Comparison of ENCODE assay signal across 21 mouse cellular contexts in the genomic region with DNA sequence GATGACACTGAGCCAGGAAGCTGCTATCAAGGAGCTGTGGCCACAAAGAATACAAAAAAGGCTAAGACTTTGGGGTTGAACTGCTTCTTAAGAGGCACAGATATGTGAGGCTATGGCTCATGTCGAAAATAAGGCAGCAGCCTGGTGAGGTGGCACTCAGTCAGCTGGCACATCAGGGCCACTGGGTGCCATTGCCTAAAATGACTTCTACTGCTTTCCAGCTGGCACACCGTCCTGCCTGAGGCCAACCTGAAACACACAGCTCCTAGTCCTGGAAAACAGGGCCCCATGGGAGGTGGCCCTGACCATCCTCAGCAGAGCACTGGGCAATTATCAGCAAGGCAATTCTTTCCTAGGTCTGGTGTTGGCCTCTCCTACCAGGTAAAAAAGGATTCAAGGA.
DNase-seq lines count a peak whose midpoint lies in the region; ATAC-seq and TF ChIP-seq lines count a peak whose summit lies in the region.
"Had no signal": no experiment of that assay in that cellular context is flagged by ENCODE, and none has a peak within 500 bp of the region (broad histone marks: within the 10 kb centered on the region; RNA-seq: fewer than 3 reads in every experiment).

No protein-coding gene starts in this region.

- TF ChIP-seq POLR2A in heart, adult 2 months (IDR thresholded peaks at IDR 0.05; ENCODE audit: insufficient read depth, low read depth, low read length): no peak

- no peak for TF ChIP-seq CTCF in heart, adult 2 months (IDR thresholded peaks at IDR 0.05)

- intact Hi-C loops in heart, adult 2 months (cut with DNase I): no loop called here
- intact Hi-C loops in gastrocnemius, postnatal 14 days (cut with DNase I; ENCODE audit: low total_unique reads): no loop called here

- TF ChIP-seq EP300 in heart, adult 2 months (IDR thresholded peaks at IDR 0.05; ENCODE audit: insufficient read depth, low read depth, low read length): peak; percentile 84

- H3K4me1 ChIP-seq in heart, adult 2 months (ENCODE audit: control insufficient read depth, insufficient read depth, low read length): peaks cover 8% of the 10 kb centered on the region; the same call in 1 of the 2 replicates
- H3K4me1 ChIP-seq in heart, embryonic 11.5 days (ENCODE audit: control insufficient read depth, insufficient read depth, low read length): no peaks in the 10 kb centered on the region
- no peaks in the 10 kb centered on the region for H3K4me1 ChIP-seq in hindbrain, embryonic 10.5 days (replicated peaks)
- H3K4me1 ChIP-seq: embryonic facial prominence, embryonic 13.5 days; heart, embryonic 15.5 days; hindbrain, embryonic 15.5 days; intestine, embryonic 15.5 days; limb, embryonic 13.5 days; liver, embryonic 15.5 days; midbrain, embryonic 13.5 days had no signal

- H3K27me3 ChIP-seq in heart, adult 2 months (ENCODE audit: control insufficient read depth, insufficient read depth, low read length): no peaks in the 10 kb centered on the region
- no peaks in the 10 kb centered on the region for H3K27me3 ChIP-seq in heart, embryonic 11.5 days (ENCODE audit: control insufficient read depth, insufficient read depth, low read length)
- H3K27me3 ChIP-seq in hindbrain, embryonic 10.5 days (ENCODE audit: insufficient read depth, poor library complexity, severe bottlenecking): no peaks in the 10 kb centered on the region
- H3K27me3 ChIP-seq: embryonic facial prominence, embryonic 13.5 days; heart, embryonic 15.5 days; hindbrain, embryonic 15.5 days; intestine, embryonic 15.5 days; limb, embryonic 13.5 days; liver, embryonic 15.5 days; midbrain, embryonic 13.5 days; neural tube, embryonic 13.5 days had no signal

- no peaks in the 10 kb centered on the region; the same call in 1 of the 2 replicates for H3K79me2 ChIP-seq in heart, adult 2 months (replicated peaks; ENCODE audit: control insufficient read depth, insufficient read depth, low read length)

- peak overlapping the region; percentile 62 for H3K27ac ChIP-seq in heart, adult 2 months
- H3K27ac ChIP-seq in heart, embryonic 11.5 days (ENCODE audit: low read depth, low read length): no peak overlapping the region
- no peak overlapping the region for H3K27ac ChIP-seq in hindbrain, embryonic 10.5 days
- H3K27ac ChIP-seq: embryonic facial prominence, embryonic 13.5 days; heart, embryonic 15.5 days; hindbrain, embryonic 15.5 days; intestine, embryonic 15.5 days; limb, embryonic 13.5 days; liver, embryonic 15.5 days; midbrain, embryonic 13.5 days; neural tube, embryonic 13.5 days had no signal

- H3K9me3 ChIP-seq in heart, embryonic 11.5 days (replicated peaks; ENCODE audit: control insufficient read depth, low read length): no peaks in the 10 kb centered on the region
- H3K9me3 ChIP-seq in hindbrain, embryonic 10.5 days: peaks cover 4% of the 10 kb centered on the region; the same call in 1 of the 2 replicates
- H3K9me3 ChIP-seq: heart, embryonic 15.5 days; hindbrain, embryonic 15.5 days; intestine, embryonic 15.5 days; liver, embryonic 15.5 days; midbrain, embryonic 13.5 days; neural tube, embryonic 13.5 days had no signal

- DNase-seq in heart, adult 2 months: peak; percentile 52 to 79
- DNase-seq in adipocyte (ENCODE audit: low spot score): peak; percentile 64
- peak; percentile 68 for DNase-seq in adrenal gland, postnatal 10 days
- peak; percentile 72 for DNase-seq in gastrocnemius, postnatal 14 days
- DNase-seq in kidney, postnatal 36 days: no peak
- no peak for DNase-seq in hindbrain, embryonic 10.5 days (ENCODE audit: low spot score)
- no peak for DNase-seq in right cerebral cortex, postnatal 14 days
- DNase-seq: cerebellum, postnatal 14 days; kidney, postnatal 4 days; right cerebral cortex, adult 18-20 months; thymus, adult 2 months had no signal

- WGBS in heart, adult 2 months: 66% methylated on average over 2 of the region's 2 CpGs
- WGBS in heart, embryonic 11.5 days (ENCODE audit: insufficient replicate concordance): 85% methylated on average over 2 of the region's 2 CpGs
- WGBS in hindbrain, embryonic 10.5 days: 87% methylated on average over 2 of the region's 2 CpGs

- ATAC-seq in heart, embryonic 11.5 days (replicated peaks; ENCODE audit: insufficient number of reproducible peaks, low FRiP score, low TSS enrichment): no peak
- ATAC-seq: forebrain, embryonic 14.5 days; intestine, embryonic 15.5 days; midbrain, embryonic 13.5 days had no signal

- H3K9ac ChIP-seq in heart, adult 2 months (ENCODE audit: low read depth, low read length): no peak overlapping the region
- no peak overlapping the region for H3K9ac ChIP-seq in heart, embryonic 11.5 days (ENCODE audit: low read depth, low read length)
- H3K9ac ChIP-seq: embryonic facial prominence, embryonic 13.5 days; heart, embryonic 15.5 days; hindbrain, embryonic 15.5 days; intestine, embryonic 15.5 days; limb, embryonic 13.5 days; liver, embryonic 15.5 days; midbrain, embryonic 13.5 days; neural tube, embryonic 13.5 days had no signal

- H3K4me3 ChIP-seq in heart, adult 2 months: no peak overlapping the region
- no peak overlapping the region for H3K4me3 ChIP-seq in heart, embryonic 11.5 days (ENCODE audit: low read depth, low read length)
- no peak overlapping the region for H3K4me3 ChIP-seq in hindbrain, embryonic 10.5 days
- H3K4me3 ChIP-seq: embryonic facial prominence, embryonic 13.5 days; heart, embryonic 15.5 days; hindbrain, embryonic 15.5 days; intestine, embryonic 15.5 days; limb, embryonic 13.5 days; liver, embryonic 15.5 days; midbrain, embryonic 13.5 days; neural tube, embryonic 13.5 days had no signal

- no peak overlapping the region for H3K4me2 ChIP-seq in heart, embryonic 11.5 days
- H3K4me2 ChIP-seq: embryonic facial prominence, embryonic 13.5 days; heart, embryonic 15.5 days; hindbrain, embryonic 15.5 days; intestine, embryonic 15.5 days; limb, embryonic 13.5 days; liver, embryonic 15.5 days; midbrain, embryonic 13.5 days; neural tube, embryonic 13.5 days had no signal

- no peaks in the 10 kb centered on the region for H3K36me3 ChIP-seq in heart, adult 2 months (ENCODE audit: control insufficient read depth, insufficient read depth, low read length)
- peaks cover 9% of the 10 kb centered on the region for H3K36me3 ChIP-seq in heart, embryonic 11.5 days (ENCODE audit: control insufficient read depth, insufficient read depth, low read length)
- H3K36me3 ChIP-seq in hindbrain, embryonic 10.5 days: peaks cover 49% of the 10 kb centered on the region

Comparison
In these comparisons a context has a peak if more than half of its experiments do, and no peak if none do; other contexts are left out.
1. DNase-seq: peak in heart, adult 2 months (2 of 2), adipocyte (single experiment), adrenal gland, postnatal 10 days (single experiment) and gastrocnemius, postnatal 14 days (single experiment); none in kidney, postnatal 36 days (0 of 2), hindbrain, embryonic 10.5 days (single experiment) and right cerebral cortex, postnatal 14 days (single experiment).